Mouse (Mus musculus) liver, embryonic 14 days (tissue): ENCODE measurements around the gene Rps6ka4. TPM values are rescaled to one million over a fixed set of nuclear protein-coding genes. Genes with fewer than 3 reads are reported as not detected.

ENCODE experiments used
- polyA plus RNA-seq: library from polyadenylated mRNA; depleted of rRNA; stranded (reverse); fragments of >200 nt; gene quantifications from 2 replicates; pipeline ENCODE4 v1.2.3, GENCODE M21; 2012; rRNA removed

Rps6ka4 gene
- 3.1 and 3.2 TPM in 2 replicates for polyA plus RNA-seq

DNA sequence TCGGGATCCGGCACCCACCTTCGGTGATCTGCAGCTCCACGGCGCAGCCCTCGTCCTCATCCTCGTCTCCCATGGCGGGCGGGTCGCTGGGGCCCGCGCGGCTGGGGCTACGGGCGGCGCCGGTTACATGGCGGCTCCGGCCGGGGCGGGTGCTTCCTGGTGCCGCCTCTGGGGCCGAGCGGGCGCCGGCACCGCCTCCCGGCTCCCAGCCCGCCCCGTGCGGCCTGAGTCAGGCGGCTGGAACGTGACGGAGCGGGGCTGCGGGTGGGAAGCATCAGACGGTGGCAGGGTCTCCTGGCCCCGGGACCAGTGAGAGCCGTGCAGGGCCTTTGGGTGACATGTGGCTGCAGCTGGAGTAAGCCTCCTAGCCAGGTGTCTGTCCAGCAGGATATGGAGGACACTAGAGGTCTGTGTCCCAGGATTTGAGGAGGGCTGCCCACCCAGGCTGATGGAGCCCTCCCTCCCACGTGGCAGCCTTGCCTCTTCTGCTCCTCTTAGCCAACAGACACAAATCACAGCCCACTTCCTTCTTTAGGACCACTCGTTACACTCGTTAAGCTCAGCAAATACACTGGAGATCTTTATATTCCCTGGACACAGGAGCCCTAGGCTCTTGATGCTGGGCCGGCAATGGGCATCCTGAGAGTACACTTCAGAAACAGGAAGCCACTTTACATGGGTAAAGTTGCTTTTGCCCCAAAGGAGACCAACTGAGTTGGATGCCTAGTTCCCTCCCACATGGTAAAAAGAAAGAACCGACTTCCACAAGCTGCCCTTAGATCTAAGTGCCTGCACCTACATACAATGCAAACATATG is at the start of gene Rps6ka4:
Gene Rps6ka4 (minus strand): TSS at position 162 of the 817 bp plus-strand sequence.

DNA sequence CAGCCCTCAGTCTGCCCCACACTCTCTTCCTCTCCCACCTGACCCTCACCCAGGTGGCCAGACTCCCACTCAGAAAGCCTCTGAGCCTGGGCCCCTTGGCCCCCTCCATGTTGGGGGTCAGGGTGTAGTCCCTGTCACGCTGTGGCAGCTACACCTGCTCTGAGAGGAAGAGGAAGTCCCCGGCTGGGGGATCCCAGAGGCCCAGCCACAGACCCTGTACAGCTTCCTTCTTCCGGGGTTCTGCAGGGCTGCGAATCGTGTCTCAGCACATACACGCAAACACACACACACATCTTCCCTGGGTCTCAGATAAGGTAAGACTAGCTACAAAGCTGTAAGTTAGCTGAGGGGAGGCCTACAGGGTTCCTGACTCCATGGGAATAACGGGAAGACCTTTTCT is 17.6 kb upstream of the Rps6ka4 start, which contains the start of gene Ccdc88b:
Gene Ccdc88b (minus strand): TSS at position 181 of the 400 bp plus-strand sequence.

Other genes starting within 250 kb of the Rps6ka4 start
- 1.9 and 3.2 TPM in 2 replicates for gene Ccdc88b, start 17.6 kb upstream of the Rps6ka4 start, polyA plus RNA-seq
- 65.8 and 73.0 TPM in 2 replicates for gene Trmt112, start 69.1 kb upstream of the Rps6ka4 start, polyA plus RNA-seq
- gene Prdx5, start 69.5 kb upstream of the Rps6ka4 start, polyA plus RNA-seq = 60.2 and 66.5 TPM in 2 replicates
- gene Esrra, start 81.2 kb upstream of the Rps6ka4 start, polyA plus RNA-seq = 5.8 and 6.3 TPM in 2 replicates
- gene Catsperz, start 84.7 kb upstream of the Rps6ka4 start, polyA plus RNA-seq = 0.17 and 0.29 TPM in 2 replicates
- 0.02 TPM in 1 of 2 replicates, not detected in the other for gene Kcnk4, start 93.9 kb upstream of the Rps6ka4 start, polyA plus RNA-seq
- gene Bad, start 101.2 kb upstream of the Rps6ka4 start, polyA plus RNA-seq = 22.4 and 24.1 TPM in 2 replicates
- 5.3 and 5.7 TPM in 2 replicates for gene Gpr137, start 101.8 kb upstream of the Rps6ka4 start, polyA plus RNA-seq
- gene Ppp1r14b, start 134.3 kb upstream of the Rps6ka4 start, polyA plus RNA-seq = 68.9 and 77.1 TPM in 2 replicates
- 7.1 and 7.7 TPM in 2 replicates for gene Plcb3, start 135.8 kb upstream of the Rps6ka4 start, polyA plus RNA-seq
- 52.6 and 54.0 TPM in 2 replicates for gene Fkbp2, start 139.9 kb upstream of the Rps6ka4 start, polyA plus RNA-seq
- 5.9 and 8.0 TPM in 2 replicates for gene Vegfb, start 147.0 kb upstream of the Rps6ka4 start, polyA plus RNA-seq
- gene Dnajc4, start 151.9 kb upstream of the Rps6ka4 start, polyA plus RNA-seq = 7.8 and 8.6 TPM in 2 replicates
- 5.8 and 6.5 TPM in 2 replicates for gene Nudt22, start 155.5 kb upstream of the Rps6ka4 start, polyA plus RNA-seq
- gene Trpt1, start 155.5 kb upstream of the Rps6ka4 start, polyA plus RNA-seq = 1.7 and 1.9 TPM in 2 replicates
- gene Fermt3, start 178.8 kb upstream of the Rps6ka4 start, polyA plus RNA-seq = 51.7 and 61.6 TPM in 2 replicates
- gene Stip1, start 199.3 kb upstream of the Rps6ka4 start, polyA plus RNA-seq = 90.9 and 96.6 TPM in 2 replicates
- gene Macrod1, start 216.2 kb upstream of the Rps6ka4 start, polyA plus RNA-seq = 3.9 and 4.1 TPM in 2 replicates